Mouse (Mus musculus): ENCODE results near the gene Zfp536. TPM values are rescaled to one million over a fixed set of nuclear protein-coding genes. Genes with fewer than 3 reads are reported as not detected.
A peak's percentile ranks its signal among the peaks of the same experiment; 100 is the strongest.

Zfp536 gene
- polyA plus RNA-seq, 1 experiment from 2014 or later = 34.5 TPM

- Histone ChIP-seq H3K27ac (replicated peaks) (no peak overlapping the region), H3K4me1 (peaks cover 50% of the 10 kb centered on the region), H3K36me3 (no peaks in the 10 kb centered on the region), H3K4me2 (no peak overlapping the region), H3K4me3 (replicated peaks) (no peak overlapping the region), H3K9me3 (replicated peaks) (no peaks in the 10 kb centered on the region), H3K9ac (replicated peaks) (no peak overlapping the region), H3K27me3 (replicated peaks) (no peaks in the 10 kb centered on the region)
- 91% methylated on average over 8 of the region's 8 CpGs for WGBS
- no peak for ATAC-seq (ENCODE audit: low FRiP score)
Observed at GRCm38 (mm10) chr7:37510933-37511675, 262.3 kb downstream of the Zfp536 start.

- Histone ChIP-seq H3K36me3 (no peaks in the 10 kb centered on the region), H3K9me3 (replicated peaks) (no peaks in the 10 kb centered on the region), H3K4me3 (replicated peaks) (no peak overlapping the region), H3K4me2 (no peak overlapping the region), H3K9ac (replicated peaks) (no peak overlapping the region), H3K27me3 (replicated peaks) (no peaks in the 10 kb centered on the region), H3K27ac (replicated peaks) (no peak overlapping the region), H3K4me1 (peaks cover 53% of the 10 kb centered on the region)
- ATAC-seq (ENCODE audit: low FRiP score) = no peak
- 55% methylated on average over 9 of the region's 9 CpGs for WGBS
Observed at GRCm38 (mm10) chr7:37509700-37510099, 263.7 kb downstream of the Zfp536 start.

- Histone ChIP-seq H3K4me1 (peaks cover 37% of the 10 kb centered on the region), H3K9ac (replicated peaks) (no peak overlapping the region), H3K9me3 (replicated peaks) (no peaks in the 10 kb centered on the region), H3K27me3 (replicated peaks) (no peaks in the 10 kb centered on the region), H3K36me3 (no peaks in the 10 kb centered on the region), H3K4me2 (peak overlapping the region; percentile 36), H3K27ac (replicated peaks) (peak overlapping the region; percentile 51; the same call in 1 of the 2 replicates), H3K4me3 (replicated peaks) (no peak overlapping the region)
- ATAC-seq (ENCODE audit: low FRiP score) = peak; percentile 48; the same call in 1 of the 2 replicates
- 44% methylated on average over 7 of the region's 7 CpGs for WGBS
Observed at GRCm38 (mm10) chr7:37505548-37505947, 267.9 kb downstream of the Zfp536 start.

GRCm38 (mm10) chr7:37505096-37505495 lies 268.3 kb downstream of the Zfp536 start:
- Histone ChIP-seq H3K9ac (replicated peaks) (no peak overlapping the region), H3K27ac (replicated peaks) (peak overlapping the region; percentile 51), H3K36me3 (no peaks in the 10 kb centered on the region), H3K9me3 (replicated peaks) (no peaks in the 10 kb centered on the region), H3K27me3 (replicated peaks) (no peaks in the 10 kb centered on the region), H3K4me1 (peaks cover 36% of the 10 kb centered on the region), H3K4me2 (peak overlapping the region; percentile 36), H3K4me3 (replicated peaks) (no peak overlapping the region)
- WGBS = 47% methylated on average over 11 of the region's 11 CpGs
- no peak for ATAC-seq (ENCODE audit: low FRiP score)

GRCm38 (mm10) chr7:37498881-37499280 lies 274.6 kb downstream of the Zfp536 start:
- WGBS = 78% methylated on average over 5 of the region's 5 CpGs
- Histone ChIP-seq H3K36me3 (no peaks in the 10 kb centered on the region), H3K27ac (replicated peaks) (no peak overlapping the region), H3K4me2 (no peak overlapping the region), H3K9me3 (replicated peaks) (no peaks in the 10 kb centered on the region), H3K27me3 (replicated peaks) (no peaks in the 10 kb centered on the region), H3K4me3 (replicated peaks) (no peak overlapping the region), H3K9ac (replicated peaks) (no peak overlapping the region), H3K4me1 (peaks cover 10% of the 10 kb centered on the region)
- no peak for ATAC-seq (ENCODE audit: low FRiP score)

GRCm38 (mm10) chr7:37496491-37496890 lies 276.9 kb downstream of the Zfp536 start:
- no peak overlapping the region for H3K27ac ChIP-seq (replicated peaks)
- no peaks in the 10 kb centered on the region for H3K9me3 ChIP-seq (replicated peaks)
- ATAC-seq (ENCODE audit: low FRiP score) = no peak
- no peak overlapping the region for H3K4me2 ChIP-seq
- H3K27me3 ChIP-seq (replicated peaks) = no peaks in the 10 kb centered on the region
- no peak overlapping the region for H3K9ac ChIP-seq (replicated peaks)
- WGBS = 79% methylated on average over 9 of the region's 9 CpGs
- peaks cover 4% of the 10 kb centered on the region; the same call in 1 of the 2 replicates for H3K4me1 ChIP-seq
- no peaks in the 10 kb centered on the region for H3K36me3 ChIP-seq
- no peak overlapping the region for H3K4me3 ChIP-seq (replicated peaks)

GRCm38 (mm10) chr7:37490312-37490711 lies 283.1 kb downstream of the Zfp536 start:
- Histone ChIP-seq H3K27me3 (replicated peaks) (no peaks in the 10 kb centered on the region), H3K4me1 (peaks cover 6% of the 10 kb centered on the region; the same call in 1 of the 2 replicates), H3K9ac (replicated peaks) (no peak overlapping the region), H3K9me3 (replicated peaks) (no peaks in the 10 kb centered on the region), H3K4me2 (no peak overlapping the region), H3K36me3 (no peaks in the 10 kb centered on the region), H3K27ac (replicated peaks) (no peak overlapping the region), H3K4me3 (replicated peaks) (no peak overlapping the region)
- no peak for ATAC-seq (ENCODE audit: low FRiP score)
- WGBS = 71% methylated on average over 5 of the region's 5 CpGs

GRCm38 (mm10) chr7:37484946-37485345 lies 288.5 kb downstream of the Zfp536 start:
- ATAC-seq (ENCODE audit: low FRiP score) = no peak
- Histone ChIP-seq H3K4me2 (no peak overlapping the region), H3K4me3 (replicated peaks) (no peak overlapping the region), H3K9me3 (replicated peaks) (no peaks in the 10 kb centered on the region), H3K36me3 (peaks cover 1% of the 10 kb centered on the region; the same call in 1 of the 2 replicates), H3K27me3 (replicated peaks) (no peaks in the 10 kb centered on the region), H3K27ac (replicated peaks) (no peak overlapping the region), H3K4me1 (peaks cover 2% of the 10 kb centered on the region; the same call in 1 of the 2 replicates), H3K9ac (replicated peaks) (no peak overlapping the region)
- 83% methylated on average over 3 of the region's 3 CpGs for WGBS

- H3K4me3 ChIP-seq (replicated peaks) = no peak overlapping the region
- peaks cover 8% of the 10 kb centered on the region; the same call in 1 of the 2 replicates for H3K36me3 ChIP-seq
- no peak overlapping the region for H3K4me2 ChIP-seq
- H3K27me3 ChIP-seq (replicated peaks) = no peaks in the 10 kb centered on the region
- H3K9ac ChIP-seq (replicated peaks) = no peak overlapping the region
- ATAC-seq (ENCODE audit: low FRiP score) = no peak
- H3K4me1 ChIP-seq = no peaks in the 10 kb centered on the region
- H3K27ac ChIP-seq (replicated peaks) = no peak overlapping the region
- no peaks in the 10 kb centered on the region for H3K9me3 ChIP-seq (replicated peaks)
- WGBS = 73% methylated on average over 4 of the region's 4 CpGs
Observed at GRCm38 (mm10) chr7:37482564-37482963, 290.9 kb downstream of the Zfp536 start.

- H3K4me1 ChIP-seq = no peaks in the 10 kb centered on the region
- H3K4me3 ChIP-seq (replicated peaks) = no peak overlapping the region
- no peak overlapping the region for H3K27ac ChIP-seq (replicated peaks)
- no peak overlapping the region for H3K4me2 ChIP-seq
- H3K9ac ChIP-seq (replicated peaks) = no peak overlapping the region
- WGBS = 71% methylated on average over 6 of the region's 6 CpGs
- no peak for ATAC-seq (ENCODE audit: low FRiP score)
- peaks cover 8% of the 10 kb centered on the region; the same call in 1 of the 2 replicates for H3K36me3 ChIP-seq
- H3K27me3 ChIP-seq (replicated peaks) = no peaks in the 10 kb centered on the region
- H3K9me3 ChIP-seq (replicated peaks) = no peaks in the 10 kb centered on the region
Observed at GRCm38 (mm10) chr7:37481165-37481564, 292.3 kb downstream of the Zfp536 start.

- Histone ChIP-seq H3K4me1 (peaks cover 4% of the 10 kb centered on the region), H3K4me2 (no peak overlapping the region), H3K27ac (replicated peaks) (no peak overlapping the region), H3K27me3 (replicated peaks) (no peaks in the 10 kb centered on the region), H3K36me3 (peaks cover 8% of the 10 kb centered on the region; the same call in 1 of the 2 replicates), H3K4me3 (replicated peaks) (no peak overlapping the region), H3K9ac (replicated peaks) (no peak overlapping the region), H3K9me3 (replicated peaks) (no peaks in the 10 kb centered on the region)
- 81% methylated on average over 5 of the region's 5 CpGs for WGBS
- no peak for ATAC-seq (ENCODE audit: low FRiP score)
Observed at GRCm38 (mm10) chr7:37477309-37477708, 296.1 kb downstream of the Zfp536 start.

GRCm38 (mm10) chr7:37475485-37475884 lies 298.0 kb downstream of the Zfp536 start:
- ATAC-seq (ENCODE audit: low FRiP score) = no peak
- H3K4me1 ChIP-seq = peaks cover 4% of the 10 kb centered on the region
- no peaks in the 10 kb centered on the region for H3K9me3 ChIP-seq (replicated peaks)
- H3K27me3 ChIP-seq (replicated peaks) = no peaks in the 10 kb centered on the region
- H3K27ac ChIP-seq (replicated peaks) = no peak overlapping the region
- H3K9ac ChIP-seq (replicated peaks) = no peak overlapping the region
- no peak overlapping the region for H3K4me3 ChIP-seq (replicated peaks)
- 70% methylated on average over 2 of the region's 2 CpGs for WGBS
- H3K36me3 ChIP-seq = peaks cover 8% of the 10 kb centered on the region; the same call in 1 of the 2 replicates
- H3K4me2 ChIP-seq = no peak overlapping the region
